Mouse (Mus musculus) intestine, postnatal 0 days (tissue): ENCODE measurements around the gene Nradd. TPM values are rescaled to one million over a fixed set of nuclear protein-coding genes. Genes with fewer than 3 reads are reported as not detected.

Source experiments
- ATAC-seq: fragments of 200-750 bp; cut with Nextera tagmentation; 2 replicates; pipeline ENCODE4 v1.8.0; 2017; ENCODE audit warnings: mild to moderate bottlenecking, moderate TSS enrichment, moderate library complexity
- H3K27ac ChIP-seq: fragments of 300-500 bp; sonication (generic); 2 replicates; pipeline ENCODE4 v1.5.1; 2014; ENCODE audit warnings: mild to moderate bottlenecking, low read depth, low read length, moderate library complexity
- H3K27me3 ChIP-seq: fragments of 300-500 bp; sonication (generic); replicated peaks from 2 replicates; pipeline ENCODE4 v1.6.1; 2014; ENCODE audit warnings: low read length, mixed read lengths; ENCODE audit not compliant: control insufficient read depth, insufficient read depth
- H3K36me3 ChIP-seq: fragments of 300-500 bp; sonication (generic); 2 replicates; pipeline ENCODE4 v1.6.1; 2014; ENCODE audit warnings: mild to moderate bottlenecking, moderate library complexity; ENCODE audit not compliant: control insufficient read depth, insufficient read depth
- H3K4me1 ChIP-seq: fragments of 300-500 bp; sonication (generic); replicated peaks from 2 replicates; pipeline ENCODE4 v1.6.1; 2014; ENCODE audit warnings: antibody characterized with exemption, low read length, mixed read lengths; ENCODE audit not compliant: control insufficient read depth, insufficient read depth
- H3K4me2 ChIP-seq: fragments of 300-500 bp; sonication (generic); replicated peaks from 2 replicates; pipeline ENCODE4 v1.6.1; 2014; ENCODE audit warnings: low read depth, mild to moderate bottlenecking, moderate library complexity
- H3K4me3 ChIP-seq: fragments of 300-500 bp; sonication (generic); 2 replicates; pipeline ENCODE4 v1.5.1; 2014; ENCODE audit warnings: low read depth, low read length
- H3K9ac ChIP-seq: fragments of 300-500 bp; sonication (generic); 2 replicates; pipeline ENCODE4 v1.6.1; 2014; ENCODE audit warnings: mild to moderate bottlenecking, low read depth, low read length
- H3K9me3 ChIP-seq: fragments of 300-500 bp; sonication (generic); 2 replicates; pipeline ENCODE4 v1.6.1; 2016; ENCODE audit warnings: mixed run types; ENCODE audit not compliant: control insufficient read depth
- CTCF ChIP-seq: sonication (generic); IDR thresholded peaks from 2 replicates; pipeline ENCODE4 v1.5.1; 2016; ENCODE audit warnings: low read depth, mild to moderate bottlenecking, control low read depth, antibody characterized with exemption, moderate library complexity
- WGBS: fragments of 180-500 bp; shearing (Covaris S2); extraction: QIAGEN DNeasy Blood & Tissue Kit; methylation state at CpG from one replicate; pipeline ENCODE4 v1.1.7; 2014; 5-methylcytosine and 5-hydroxymethylcytosine counted together
- polyA plus RNA-seq: library from polyadenylated mRNA; unstranded; fragments of >200 nt; fragmentation: Nextera tagmentation; extraction: Ambion mirVana; gene quantifications from 2 replicates; pipeline ENCODE4 v1.2.1, GENCODE M21; 2015

Nradd gene
- polyA plus RNA-seq, 1 experiment from 2014 or later = 39.4 TPM

GRCm38 (mm10) chr9:110659521-110659920, 35.3 kb upstream of the Nradd start:
- 78% methylated on average over 12 of the region's 12 CpGs for WGBS
- Histone ChIP-seq H3K36me3 (no peaks in the 10 kb centered on the region; the same call in 1 of the 2 replicates), H3K27me3 (no peaks in the 10 kb centered on the region), H3K4me2 (no peak overlapping the region), H3K4me3 (no peak overlapping the region), H3K9ac (no peak overlapping the region), H3K27ac (0 out of 2 replicates have a peak overlapping the region, but pooled peaks have one; percentile 2), H3K9me3 (no peaks in the 10 kb centered on the region), H3K4me1 (peaks cover 7% of the 10 kb centered on the region; the same call in 1 of the 2 replicates)
- ATAC-seq = no peak
- TF ChIP-seq CTCF = no peak

GRCm38 (mm10) chr9:110657474-110658078, 33.3 kb upstream of the Nradd start:
- H3K36me3 ChIP-seq = no peaks in the 10 kb centered on the region; the same call in 1 of the 2 replicates
- no peak overlapping the region for H3K9ac ChIP-seq
- 53% methylated on average over 13 of the region's 13 CpGs for WGBS
- no peak for ATAC-seq
- H3K4me3 ChIP-seq = peak overlapping the region; percentile 62
- no peaks in the 10 kb centered on the region for H3K9me3 ChIP-seq
- peak overlapping the region; percentile 67 for H3K4me2 ChIP-seq
- peak overlapping the region; percentile 46; the same call in 1 of the 2 replicates for H3K27ac ChIP-seq
- TF ChIP-seq CTCF = no peak
- H3K27me3 ChIP-seq = no peaks in the 10 kb centered on the region; the same call in 1 of the 2 replicates
- peaks cover 7% of the 10 kb centered on the region; the same call in 1 of the 2 replicates for H3K4me1 ChIP-seq

GRCm38 (mm10) chr9:110656249-110657221, 32.3 kb upstream of the Nradd start, which contains the start of gene Ccdc12:
Gene Ccdc12 (plus strand): TSS chr9:110656503.
- H3K4me1 ChIP-seq = peaks cover 7% of the 10 kb centered on the region; the same call in 1 of the 2 replicates
- no peaks in the 10 kb centered on the region for H3K9me3 ChIP-seq
- H3K4me2 ChIP-seq = peak within 1 kb of the TSS; percentile 67
- WGBS = under 1% methylated on average over 52 of the region's 52 CpGs
- peak; percentile 48 for TF ChIP-seq CTCF
- peak within 1 kb of the TSS; percentile 83 for H3K27ac ChIP-seq
- H3K27me3 ChIP-seq = no peaks in the 10 kb centered on the region; the same call in 1 of the 2 replicates
- H3K4me3 ChIP-seq = peak within 1 kb of the TSS; percentile 62
- peak; percentile 87 for ATAC-seq
- peak within 1 kb of the TSS; percentile 81 for H3K9ac ChIP-seq
- H3K36me3 ChIP-seq = no peaks in the 10 kb centered on the region; the same call in 1 of the 2 replicates

GRCm38 (mm10) chr9:110655651-110656007, 31.4 kb upstream of the Nradd start:
- no peak overlapping the region for H3K9ac ChIP-seq

GRCm38 (mm10) chr9:110654726-110655650, 30.7 kb upstream of the Nradd start:
- no peak for ATAC-seq
- Histone ChIP-seq H3K27ac (0 out of 2 replicates have a peak overlapping the region, but pooled peaks have one; percentile 72), H3K9me3 (no peaks in the 10 kb centered on the region), H3K27me3 (no peaks in the 10 kb centered on the region; the same call in 1 of the 2 replicates), H3K36me3 (no peaks in the 10 kb centered on the region; the same call in 1 of the 2 replicates), H3K4me3 (no peak overlapping the region), H3K4me1 (peaks cover 7% of the 10 kb centered on the region; the same call in 1 of the 2 replicates), H3K4me2 (peak overlapping the region; percentile 98), H3K9ac (no peak overlapping the region)
- no peak for TF ChIP-seq CTCF
- WGBS = 81% methylated on average over 19 of the region's 19 CpGs

More at GRCm38 (mm10) chr9:110655651-110656007, 31.4 kb upstream of the Nradd start:
- peaks cover 7% of the 10 kb centered on the region; the same call in 1 of the 2 replicates for H3K4me1 ChIP-seq
- H3K4me2 ChIP-seq = peak overlapping the region; percentile 67
- ATAC-seq = no peak
- 68% methylated on average over 10 of the region's 10 CpGs for WGBS
- H3K9me3 ChIP-seq = no peaks in the 10 kb centered on the region
- no peaks in the 10 kb centered on the region; the same call in 1 of the 2 replicates for H3K36me3 ChIP-seq
- H3K27me3 ChIP-seq = no peaks in the 10 kb centered on the region; the same call in 1 of the 2 replicates
- peak overlapping the region; percentile 55 for H3K27ac ChIP-seq
- H3K4me3 ChIP-seq = no peak overlapping the region; the same call in 1 of the 2 replicates
- no peak for TF ChIP-seq CTCF
